Mouse (Mus musculus) B cell, adult 2 months (primary cell): ENCODE data around the gene Cd300lf.
A peak's percentile ranks its signal among the peaks of the same experiment; 100 is the strongest.

Source experiments
- DNase-seq, 2 experiments: peaks; one replicate each; pipeline ENCODE4 v3.0.0; 2022

Gene Cd300lf

DNA sequence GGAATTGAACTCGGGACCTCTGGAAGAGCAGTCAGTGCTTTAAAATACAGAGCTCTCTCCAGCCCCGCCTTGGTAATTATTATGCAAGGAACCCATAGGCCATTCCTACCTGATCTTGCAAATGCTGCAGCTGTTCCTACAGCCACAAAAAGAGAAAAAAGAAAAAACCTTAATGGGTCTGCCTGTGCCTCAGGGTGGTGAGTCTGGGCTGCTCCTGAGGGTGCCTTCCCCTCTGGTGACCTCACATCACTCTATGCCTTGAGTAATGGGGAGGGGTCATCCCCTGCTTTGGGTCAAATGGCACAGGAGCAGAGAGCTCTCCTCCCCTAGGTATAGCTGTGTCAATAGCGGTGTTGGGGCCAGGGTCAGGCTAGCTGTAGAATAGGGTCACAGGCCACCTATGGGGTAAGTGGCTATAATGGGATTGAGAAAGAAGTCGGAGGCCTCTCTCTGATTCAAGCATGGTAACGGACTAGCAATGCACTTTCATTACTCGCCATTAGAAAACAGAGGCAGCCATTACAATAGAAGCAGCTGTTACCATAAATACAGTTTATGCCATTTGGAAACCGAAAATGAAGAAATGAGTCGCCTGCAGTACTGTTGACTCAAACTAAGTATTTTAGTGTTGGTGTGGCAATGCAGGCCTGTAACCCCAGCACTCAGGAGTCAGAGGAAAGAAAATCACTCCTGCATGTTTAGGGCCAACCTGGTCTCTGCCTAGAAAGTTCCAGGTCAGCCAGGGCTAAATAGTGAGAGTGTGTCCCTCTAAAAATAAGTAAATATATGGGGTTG lies 28.8 kb downstream of the Cd300lf start:
- no peak for DNase-seq

DNA sequence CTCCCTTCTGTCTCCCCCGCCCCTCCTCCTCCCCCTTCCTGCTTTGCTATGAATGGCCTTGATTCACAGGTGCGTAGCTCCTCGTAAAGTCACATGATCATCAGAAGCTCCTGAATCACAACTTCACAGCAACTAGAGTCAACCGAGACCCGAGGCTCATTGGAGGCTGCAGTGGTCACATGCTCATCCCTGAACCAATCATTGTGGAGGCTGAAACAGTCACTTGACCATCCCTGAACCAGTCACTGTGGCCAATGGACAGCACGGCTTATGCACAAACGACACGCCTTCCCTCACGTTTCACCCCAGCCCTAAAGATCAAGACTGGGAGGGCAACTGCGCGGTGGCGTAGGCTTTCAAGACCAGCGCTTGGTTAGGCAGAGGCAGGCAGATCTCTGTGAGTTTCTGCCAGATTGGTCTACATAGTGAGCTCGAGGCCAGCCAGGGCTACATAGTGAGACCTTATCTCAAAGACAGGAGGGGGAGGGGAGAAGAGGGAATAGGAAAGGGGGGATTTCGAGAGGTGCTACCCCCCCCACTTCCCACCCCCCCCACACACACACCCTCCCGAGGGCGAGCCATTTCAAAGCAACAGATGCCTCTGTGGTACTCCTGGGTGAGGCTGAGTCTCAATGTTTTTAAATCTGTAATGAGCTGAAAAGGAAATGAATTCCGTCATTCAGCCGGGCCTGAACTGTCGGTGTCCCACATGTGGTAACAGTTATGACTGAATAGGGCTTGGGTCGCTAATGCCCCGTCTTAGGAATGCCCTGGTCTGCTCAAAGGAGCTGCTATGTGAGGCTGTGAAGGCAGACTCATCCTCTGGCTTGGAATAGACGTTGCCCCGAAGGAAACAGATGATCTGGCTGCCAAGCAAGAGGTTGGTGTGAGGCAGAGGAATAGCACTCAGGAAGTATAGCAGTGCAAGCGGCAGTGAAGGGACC lies 30.1 kb downstream of the Cd300lf start:
- no peak for DNase-seq

DNA sequence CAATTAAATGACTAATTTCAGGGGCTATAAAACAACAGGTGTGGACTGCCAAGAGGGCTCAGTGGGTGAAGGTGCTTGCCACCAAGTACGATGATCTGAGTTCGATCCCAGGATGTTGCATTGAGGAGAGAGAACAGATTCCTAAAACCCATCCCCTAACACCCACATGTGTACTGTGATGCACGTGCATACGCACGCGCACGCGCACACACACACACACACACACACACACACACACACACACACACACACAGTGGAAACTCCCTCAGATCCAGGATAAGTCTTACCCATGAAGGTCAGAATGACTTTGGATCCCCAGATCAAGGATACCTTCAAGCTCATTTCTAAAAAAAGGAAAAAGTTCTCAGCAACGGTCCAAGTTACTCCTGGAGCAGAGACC lies 31.7 kb downstream of the Cd300lf start:
- DNase-seq = no peak

DNA sequence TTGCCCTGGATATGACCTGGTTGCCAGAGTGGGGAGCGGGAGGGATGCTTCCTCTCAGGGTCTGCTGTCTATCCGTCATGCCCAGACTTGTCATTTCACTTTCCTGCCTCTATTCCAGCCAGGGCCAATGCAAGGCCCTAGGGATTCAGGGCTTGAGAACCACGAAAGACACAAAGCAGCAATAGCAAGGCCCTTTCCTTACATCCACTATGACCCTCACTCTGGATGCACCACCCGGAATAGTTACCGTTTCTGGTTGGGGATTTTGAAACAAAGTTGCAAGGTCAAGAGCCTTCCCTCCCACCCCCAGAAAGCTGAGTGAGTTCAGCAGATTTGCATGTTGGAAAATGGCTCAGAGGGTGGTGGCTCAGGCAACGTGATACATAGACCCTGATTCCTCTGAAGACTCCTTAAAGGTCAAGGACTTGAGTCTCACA lies 32.2 kb downstream of the Cd300lf start:
- no peak for DNase-seq

DNA sequence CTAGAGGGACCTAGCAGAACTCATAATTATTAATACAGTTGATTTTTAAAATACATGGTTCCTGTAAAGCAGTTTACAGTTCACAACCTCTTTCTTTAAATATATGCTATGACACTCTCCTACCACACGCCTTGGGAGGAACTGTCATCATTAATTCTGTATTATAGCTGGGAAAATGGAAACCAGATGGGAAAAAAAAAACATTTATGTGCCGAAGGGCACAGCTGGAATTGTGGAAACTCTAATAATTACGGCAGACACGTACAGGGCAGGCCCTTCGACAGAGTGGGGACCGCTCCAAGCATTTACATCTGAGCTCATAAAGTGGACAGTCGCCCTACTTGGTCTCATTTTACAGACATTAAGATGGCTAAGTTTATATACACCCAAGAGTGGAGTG lies 33.1 kb downstream of the Cd300lf start:
- DNase-seq = no peak

DNA sequence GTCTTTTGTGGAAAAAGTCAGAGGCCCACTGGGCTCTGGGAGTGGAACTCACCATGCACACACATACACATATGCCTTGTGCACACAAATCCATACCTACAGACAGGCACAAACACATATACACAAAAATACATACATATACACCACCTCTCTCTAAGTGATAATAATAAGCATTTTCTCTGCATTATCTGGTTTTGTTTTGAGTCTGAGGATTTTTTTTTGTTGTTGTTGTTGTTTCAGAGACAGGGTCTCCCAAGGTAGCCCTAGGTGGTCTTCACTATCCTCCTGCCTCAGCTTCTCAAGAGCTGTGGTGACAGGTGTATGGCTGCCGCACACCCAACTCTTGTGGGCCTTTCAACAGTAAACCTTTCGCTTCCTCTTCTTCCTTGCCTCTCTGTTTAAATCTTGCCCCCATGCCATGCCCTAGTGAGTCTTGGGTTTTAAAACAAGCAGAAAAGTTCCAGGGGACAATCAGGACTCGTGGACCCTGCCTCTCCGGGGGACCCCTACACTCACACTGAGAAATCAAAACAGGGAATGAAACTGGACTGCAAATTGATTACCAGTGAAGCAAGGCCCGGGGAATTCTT lies 33.7 kb downstream of the Cd300lf start:
- DNase-seq = peak in 1 of 2 experiments; percentile 8

DNA sequence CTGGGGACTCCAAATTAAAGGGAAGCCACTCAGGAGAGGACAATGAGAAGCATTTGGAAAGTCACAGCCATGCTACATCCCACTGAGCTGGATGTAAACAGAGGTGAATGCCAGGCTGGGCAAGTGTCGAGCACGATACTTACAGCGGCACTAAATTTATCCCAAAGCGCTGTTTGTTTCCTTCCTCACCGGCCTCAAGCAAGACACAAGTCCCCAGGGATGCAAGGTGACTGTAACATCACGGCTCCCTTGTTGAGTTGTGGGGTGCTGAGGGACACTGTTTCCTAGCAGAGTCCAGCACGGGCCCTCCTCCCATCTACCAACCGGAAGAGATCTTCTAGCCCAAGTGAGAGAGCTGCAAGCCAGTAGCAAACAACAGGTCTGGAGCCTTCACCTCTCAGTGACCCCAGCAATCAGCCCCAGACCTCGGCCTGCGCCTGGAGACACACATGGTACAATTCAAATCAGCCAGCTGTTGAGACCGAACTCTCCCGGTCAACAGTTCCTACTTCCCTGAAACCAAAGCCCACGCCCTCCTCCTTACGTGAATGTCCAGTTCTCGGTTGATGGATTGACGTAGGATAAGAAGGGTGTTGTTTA lies 34.5 kb downstream of the Cd300lf start:
- DNase-seq = no peak

DNA sequence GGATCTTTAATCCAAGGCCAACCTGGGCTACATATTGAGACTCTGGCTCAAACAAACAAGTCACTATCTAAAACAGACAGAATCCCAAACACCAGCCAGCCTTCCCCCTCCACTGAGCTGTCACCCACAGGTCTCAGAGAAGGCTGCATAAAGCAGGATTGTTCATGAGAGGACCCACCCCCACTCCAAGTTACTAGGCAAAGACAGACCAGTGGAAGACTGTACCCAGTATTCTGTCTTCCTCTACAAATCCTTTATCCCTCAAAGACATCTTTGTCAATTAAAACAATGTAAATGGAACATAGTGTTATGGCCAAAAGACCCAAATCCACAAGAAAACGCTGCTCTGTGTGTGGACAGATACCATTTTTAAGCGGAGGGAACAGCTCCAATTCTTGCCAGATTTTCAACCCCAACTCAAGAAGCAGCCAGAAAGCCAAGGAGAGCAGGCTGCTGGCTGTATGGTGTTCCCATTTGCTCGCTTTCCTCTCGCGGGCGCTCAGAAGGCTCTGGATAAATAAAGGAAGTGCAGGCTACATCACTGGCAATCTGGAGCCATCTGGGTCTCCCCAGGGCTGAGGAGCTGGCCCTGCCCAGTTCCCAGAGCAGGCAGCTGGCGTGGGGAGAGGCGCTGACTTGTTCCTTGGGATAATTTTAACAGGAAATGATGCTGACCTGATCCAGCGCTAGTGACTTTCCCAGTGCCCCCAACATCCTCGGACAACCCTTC lies 35.4 kb downstream of the Cd300lf start:
- no peak for DNase-seq

DNA sequence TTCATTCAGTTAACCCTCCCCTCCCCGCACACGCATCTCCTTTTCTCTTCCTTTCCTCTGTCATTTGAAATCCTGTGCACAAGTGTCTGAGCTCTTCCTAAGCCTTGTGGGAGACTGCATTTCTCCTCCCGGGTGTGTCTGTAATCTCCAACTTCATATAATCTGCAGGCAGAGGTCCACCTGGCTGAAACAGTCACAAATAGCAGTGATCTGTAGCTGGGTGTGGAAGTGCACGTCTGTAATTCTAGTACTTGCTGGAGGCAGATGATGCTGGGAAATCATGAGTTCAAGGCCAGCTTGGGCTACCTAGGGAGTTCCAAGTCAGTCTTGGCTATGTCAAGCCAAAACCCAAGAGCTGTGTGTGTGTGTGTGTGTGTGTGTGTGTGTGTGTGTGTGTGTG lies 41.7 kb downstream of the Cd300lf start:
- DNase-seq = no peak

DNA sequence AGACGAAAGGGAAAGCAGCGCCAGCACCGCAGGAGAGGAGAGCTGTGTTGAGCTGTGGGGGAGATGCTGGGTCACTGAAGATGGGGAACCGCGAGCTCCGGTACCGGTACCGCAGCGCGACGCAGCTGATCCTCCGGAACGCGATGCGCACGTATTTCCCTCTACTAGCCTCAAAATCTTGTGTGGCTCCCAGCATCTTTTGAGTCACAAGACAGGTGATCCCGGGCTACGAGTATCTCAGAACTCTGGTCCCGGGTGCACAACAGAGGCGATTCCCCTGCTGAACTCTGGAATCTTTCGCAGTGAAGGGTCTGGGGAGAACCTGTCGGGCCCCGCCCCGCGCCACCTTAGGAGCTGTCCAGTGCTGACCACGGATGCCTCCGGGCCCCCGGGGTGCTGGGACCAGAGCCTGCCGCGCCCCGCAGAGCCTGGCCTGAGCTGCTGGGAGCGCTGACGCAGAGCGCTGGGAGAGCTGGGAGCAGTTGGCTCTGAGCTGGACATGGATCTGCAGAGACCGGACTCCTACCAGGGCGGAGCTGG lies 42.4 kb downstream of the Cd300lf start, which contains the start of gene Rab37:
Gene Rab37, plus strand, starts transcription at position 70 of the 540 bp plus-strand sequence.
- peak; percentile 36 to 41 for DNase-seq

DNA sequence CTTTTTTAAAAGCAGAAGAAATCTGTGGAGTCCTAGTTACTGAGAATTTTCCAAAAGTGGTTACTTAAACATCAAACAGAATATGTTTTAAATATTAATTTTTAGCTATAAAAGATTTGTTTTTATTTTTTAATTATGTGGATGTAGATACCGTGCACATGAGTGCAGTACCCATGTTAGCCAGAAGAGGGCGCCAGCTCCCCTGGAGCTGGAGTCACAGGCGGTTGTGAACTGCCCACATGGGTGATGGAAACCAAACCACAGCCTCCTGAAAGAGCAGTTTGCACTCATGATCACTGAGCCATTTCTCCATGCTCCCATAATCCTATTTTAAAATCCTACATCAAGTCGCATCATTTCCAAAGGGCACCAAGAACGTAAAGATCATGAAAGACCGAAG lies 43.9 kb downstream of the Cd300lf start:
- peak; percentile 42 to 43 for DNase-seq

DNA sequence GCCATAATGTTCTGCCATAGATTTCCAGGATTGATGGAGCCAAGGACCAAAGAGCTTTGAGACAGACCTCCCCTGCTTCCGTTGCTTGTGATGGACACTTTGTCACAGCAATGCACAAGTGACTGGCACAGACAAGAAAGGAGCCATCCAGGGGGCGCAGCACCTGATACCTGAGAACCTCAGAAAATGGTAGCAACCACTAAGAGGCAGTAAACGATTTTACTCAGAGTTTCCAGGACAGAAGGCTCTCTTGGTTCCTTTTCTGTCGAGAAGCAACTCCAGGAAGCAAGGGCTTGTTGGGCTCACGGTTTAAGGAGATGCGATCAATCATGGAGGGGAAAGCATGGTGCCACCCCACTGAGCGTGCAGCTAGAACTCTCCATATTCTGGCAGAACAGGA lies 47.6 kb downstream of the Cd300lf start:
- DNase-seq = no peak

DNA sequence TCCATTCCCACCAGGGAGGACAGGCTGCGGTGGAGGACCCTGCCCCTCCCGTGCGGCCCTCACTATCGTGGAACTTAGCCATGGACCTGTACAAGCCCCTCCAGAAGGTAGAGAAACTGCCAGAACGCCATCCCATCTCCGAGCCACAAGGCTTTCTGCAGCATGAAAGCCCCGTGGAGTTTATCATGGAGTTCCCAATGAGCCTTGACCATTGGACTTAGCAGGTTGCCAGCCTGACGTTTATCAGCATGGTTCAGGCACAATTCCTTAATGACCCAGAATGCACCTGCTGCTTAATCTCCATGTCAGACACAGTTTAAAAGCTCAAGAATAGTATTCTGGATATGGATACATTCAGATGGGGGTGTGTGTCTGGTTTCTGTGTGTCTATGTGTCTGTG lies 48.7 kb downstream of the Cd300lf start:
- DNase-seq = no peak

DNA sequence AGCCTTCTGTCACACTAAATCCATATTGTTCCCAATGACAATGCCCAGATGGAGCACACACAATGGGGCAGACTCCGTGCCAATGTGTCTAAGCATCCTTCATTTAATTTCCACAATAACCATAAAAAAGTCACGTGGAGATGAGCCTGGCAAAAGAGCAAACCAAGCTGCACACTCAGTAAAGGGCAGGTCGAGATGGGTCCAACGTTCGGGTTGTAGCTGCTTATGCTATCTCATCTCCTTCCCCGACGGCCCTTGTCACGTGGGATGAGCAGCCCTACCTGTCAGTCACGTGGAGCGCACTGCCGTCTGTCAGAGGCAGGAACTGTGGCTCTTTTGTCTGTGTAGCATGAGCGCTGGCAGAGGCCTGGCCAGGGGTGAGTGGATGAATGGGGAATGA lies 49.2 kb downstream of the Cd300lf start:
- DNase-seq = no peak

DNA sequence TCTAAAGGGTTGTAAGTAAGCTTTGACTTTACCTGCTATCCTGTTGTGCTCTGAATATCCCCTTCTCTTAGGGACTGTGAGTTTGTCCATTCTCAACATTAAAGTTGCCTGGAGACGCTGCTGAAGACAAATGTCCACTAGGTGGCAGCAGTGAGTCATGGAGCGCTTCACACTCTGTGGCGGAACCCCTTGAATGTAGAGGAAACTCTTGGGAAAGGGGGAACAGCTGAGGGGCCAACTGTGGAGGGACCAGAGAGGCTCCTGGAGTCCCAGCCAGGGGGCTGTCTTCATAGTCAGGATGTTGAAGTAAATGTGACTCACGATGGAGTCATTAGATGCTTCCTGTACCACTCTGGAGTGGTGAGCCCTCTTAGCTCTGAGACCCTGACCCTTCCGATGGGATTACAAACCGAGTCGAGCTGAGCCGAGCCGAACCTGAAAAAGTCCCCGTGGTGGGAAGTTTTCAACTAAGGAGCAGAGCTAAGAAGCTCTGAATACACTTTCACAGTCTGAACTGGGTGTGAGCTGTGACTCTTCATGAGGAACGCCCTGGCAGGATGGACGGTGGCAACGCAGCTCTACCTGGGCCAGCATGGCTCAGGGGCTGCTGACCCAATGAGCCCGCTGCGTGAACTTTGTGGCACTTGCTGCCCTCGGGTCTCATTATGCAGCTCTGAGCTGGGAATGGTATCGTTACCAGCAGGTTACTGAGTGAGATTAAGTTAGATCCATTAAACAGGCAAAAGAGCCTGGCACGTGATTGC lies 50.2 kb downstream of the Cd300lf start:
- DNase-seq = peak; percentile 78

DNA sequence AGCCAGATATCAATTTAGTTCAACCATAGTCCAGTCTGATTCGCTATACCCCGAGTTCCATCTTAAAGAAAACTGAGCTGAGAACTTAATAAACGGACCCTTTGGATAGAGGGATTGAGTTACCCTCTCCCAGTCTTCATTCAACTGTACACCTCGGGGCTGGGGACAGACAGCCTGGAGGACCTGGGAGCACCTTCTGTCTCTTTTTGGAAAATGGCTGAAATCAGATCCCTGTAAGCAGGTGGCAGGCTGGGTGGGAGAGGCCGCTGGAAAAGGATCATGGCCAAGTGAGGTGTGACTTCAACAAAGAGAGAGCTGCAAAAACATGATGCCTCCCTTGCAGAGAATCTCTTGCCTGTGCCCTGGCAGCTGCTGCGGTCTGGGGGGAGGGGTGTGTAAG lies 51.6 kb downstream of the Cd300lf start:
- no peak for DNase-seq

DNA sequence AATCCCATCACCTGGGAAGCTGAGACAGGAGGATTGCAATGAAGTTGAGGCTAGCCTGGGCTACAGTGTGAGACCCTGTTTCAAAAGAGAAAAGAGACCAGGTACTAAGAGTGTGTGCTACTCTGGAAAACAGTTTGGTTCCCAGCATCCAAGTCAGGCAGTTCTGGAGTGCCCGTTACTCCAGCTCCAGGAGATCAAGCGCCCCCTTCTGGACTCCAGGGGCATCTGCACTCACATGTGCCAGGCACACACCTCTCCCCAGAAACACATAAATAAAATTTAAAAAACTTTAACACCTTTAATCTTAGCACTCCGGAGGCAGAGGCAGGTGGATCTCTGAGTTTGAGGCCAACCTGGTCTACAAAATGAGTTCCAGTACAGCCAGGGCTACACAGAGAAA lies 52.4 kb downstream of the Cd300lf start:
- DNase-seq = no peak

DNA sequence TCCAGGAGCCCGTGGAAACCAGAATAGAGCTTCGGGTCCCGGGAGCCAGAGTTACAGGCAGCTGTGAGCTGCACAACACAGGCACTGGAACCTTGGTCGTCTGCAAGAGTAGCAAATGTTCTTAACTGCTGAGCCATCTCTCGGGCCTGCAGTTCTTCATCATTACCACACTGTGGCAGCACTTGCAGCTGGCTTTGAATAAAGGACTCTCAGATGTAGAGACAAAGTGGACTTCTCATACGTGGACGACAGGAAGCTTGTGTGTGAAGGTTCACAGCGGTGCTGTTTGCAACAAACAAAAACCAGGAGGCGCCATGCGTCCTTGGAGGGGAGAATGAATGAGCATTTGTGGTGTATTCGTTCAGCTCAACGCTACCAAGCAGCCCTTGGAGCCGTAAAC lies 52.9 kb downstream of the Cd300lf start:
- peak; percentile 61 to 64 for DNase-seq

DNA sequence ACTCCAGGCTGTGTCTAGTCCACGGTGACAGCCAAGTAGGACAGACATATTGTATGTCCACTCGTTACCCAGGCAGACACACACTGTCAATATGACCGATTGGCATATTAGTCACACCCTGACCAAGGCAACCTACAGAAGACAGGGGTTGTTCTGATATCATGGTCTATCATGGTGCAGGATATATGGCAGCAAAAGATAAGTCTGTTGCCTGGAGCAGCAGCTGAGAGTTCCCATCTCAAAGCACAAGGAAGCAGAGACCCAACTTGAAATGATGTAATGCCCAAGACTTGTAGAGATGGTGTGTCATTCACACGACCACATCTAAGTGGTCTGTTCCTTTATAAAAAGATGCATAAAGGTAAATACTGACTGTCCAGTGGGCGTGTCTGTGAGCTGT lies 55.1 kb downstream of the Cd300lf start:
- DNase-seq = no peak

DNA sequence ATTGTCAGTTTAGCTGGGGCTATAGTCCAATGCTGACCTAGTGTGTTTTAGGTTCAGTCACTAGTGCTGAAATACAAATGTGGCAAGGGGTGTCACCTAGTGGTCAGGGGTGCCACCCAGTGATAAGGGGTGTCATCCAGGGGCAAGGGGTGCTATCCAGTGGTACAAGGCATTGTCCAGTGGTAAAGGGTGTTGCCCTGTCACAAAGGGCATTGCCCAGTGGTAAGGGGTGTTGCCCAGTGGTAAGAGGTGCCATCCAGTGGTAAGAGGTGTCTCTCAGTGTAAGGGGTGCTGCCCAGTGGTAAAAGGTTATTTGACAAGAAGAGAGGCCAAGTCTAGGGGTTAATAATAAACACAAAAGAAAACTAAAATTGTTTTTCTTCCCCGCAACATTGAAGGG lies 56.4 kb downstream of the Cd300lf start:
- DNase-seq = no peak

DNA sequence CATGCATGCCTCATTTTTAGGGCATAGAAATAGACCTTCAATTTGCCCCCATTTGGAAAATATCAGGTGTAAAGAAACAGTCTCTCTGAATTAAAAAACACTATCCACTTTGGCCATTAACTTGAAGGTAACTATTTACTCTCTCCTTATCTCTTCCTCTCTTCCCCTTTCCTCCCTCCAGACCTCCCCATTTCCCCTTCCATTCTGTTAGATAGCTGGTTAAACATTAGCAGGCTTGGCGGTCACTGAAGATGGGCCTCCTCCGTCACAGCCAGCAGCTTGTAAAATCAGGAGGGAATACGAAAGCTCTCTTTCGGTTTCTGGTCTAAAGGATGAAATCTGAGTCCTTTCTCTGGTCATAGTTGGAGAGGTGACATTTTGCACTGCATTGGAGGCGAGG lies 57.9 kb downstream of the Cd300lf start:
- DNase-seq = no peak
